Mouse (Mus musculus) urinary bladder, postnatal 36 days (tissue): ENCODE measurements around the gene 1700003E16Rik.

Experiments used
- DNase-seq, 2 experiments: peaks; one replicate each; pipeline ENCODE4 v3.0.0; 2022; ENCODE audit warnings: low spot score in 2 of 2, mixed read lengths in 1 of 2

Gene 1700003E16Rik

GRCm38 (mm10) chr6:83127419-83127818 is 28.8 kb upstream of the 1700003E16Rik start:
- DNase-seq: no peak

- DNase-seq: no peak
Observed at GRCm38 (mm10) chr6:83131469-83132034, 24.7 kb upstream of the 1700003E16Rik start.

GRCm38 (mm10) chr6:83132176-83132919 is 23.9 kb upstream of the 1700003E16Rik start:
- no peak for DNase-seq

GRCm38 (mm10) chr6:83134226-83134625 is 22.0 kb upstream of the 1700003E16Rik start:
- no peak for DNase-seq

GRCm38 (mm10) chr6:83134951-83135513 is 21.2 kb upstream of the 1700003E16Rik start, which contains the start of gene Rtkn:
Gene Rtkn, plus strand, starts transcription at chr6:83135463.
- no peak for DNase-seq

- no peak for DNase-seq
Observed at GRCm38 (mm10) chr6:83135571-83136161, 20.5 kb upstream of the 1700003E16Rik start.

GRCm38 (mm10) chr6:83136291-83136880 is 19.8 kb upstream of the 1700003E16Rik start:
- DNase-seq: no peak

- DNase-seq: peak; percentile 55 to 60
Observed at GRCm38 (mm10) chr6:83136881-83137575, 19.2 kb upstream of the 1700003E16Rik start.

- peak; percentile 78 to 83 for DNase-seq
Observed at GRCm38 (mm10) chr6:83137576-83137950, 18.6 kb upstream of the 1700003E16Rik start.

- no peak for DNase-seq
Observed at GRCm38 (mm10) chr6:83138056-83138455, 18.1 kb upstream of the 1700003E16Rik start.

- no peak for DNase-seq
Observed at GRCm38 (mm10) chr6:83140044-83140443, 16.2 kb upstream of the 1700003E16Rik start.

- no peak for DNase-seq
Observed at GRCm38 (mm10) chr6:83141636-83142035, 14.6 kb upstream of the 1700003E16Rik start.

GRCm38 (mm10) chr6:83142211-83142731 is 13.9 kb upstream of the 1700003E16Rik start:
- no peak for DNase-seq

- peak in 1 of 2 experiments; percentile 46 for DNase-seq
Observed at GRCm38 (mm10) chr6:83142886-83143285, 13.3 kb upstream of the 1700003E16Rik start.

GRCm38 (mm10) chr6:83145209-83145608 is 11.0 kb upstream of the 1700003E16Rik start:
- DNase-seq: no peak

- no peak for DNase-seq
Observed at GRCm38 (mm10) chr6:83145805-83146204, 10.4 kb upstream of the 1700003E16Rik start.

- no peak for DNase-seq
Observed at GRCm38 (mm10) chr6:83147280-83147679, 8.9 kb upstream of the 1700003E16Rik start.

GRCm38 (mm10) chr6:83151721-83152120 is 4.5 kb upstream of the 1700003E16Rik start:
- no peak for DNase-seq

GRCm38 (mm10) chr6:83153038-83153437 is 3.2 kb upstream of the 1700003E16Rik start:
- no peak for DNase-seq

- no peak for DNase-seq
Observed at GRCm38 (mm10) chr6:83153485-83153884, 2.7 kb upstream of the 1700003E16Rik start.

GRCm38 (mm10) chr6:83155552-83156238 is 509 bp upstream of the 1700003E16Rik start:
- no peak for DNase-seq
